Mouse (Mus musculus): ENCODE data around the gene Palm. TPM values are rescaled to one million over a fixed set of nuclear protein-coding genes. Genes with fewer than 3 reads are reported as not detected.
A peak's percentile ranks its signal among the peaks of the same experiment; 100 is the strongest.

The Palm gene
- total and polyA plus RNA-seq, 2 experiments from 2014 or later = 156 to 242 TPM

GRCm38 (mm10) chr10:79820277-79820676, 26.9 kb downstream of the Palm start:
- Histone ChIP-seq H3K9me3 (ENCODE audit: low read length) (no peaks in the 10 kb centered on the region), H3K4me3 (ENCODE audit: low read length) (no peak overlapping the region), H3K36me3 (ENCODE audit: insufficient read depth, low read length) (peaks cover 26% of the 10 kb centered on the region), H3K4me2 (ENCODE audit: low read depth, low read length) (no peak overlapping the region), H3K27me3 (ENCODE audit: insufficient read depth, low read length) (no peaks in the 10 kb centered on the region), H3K4me1 (ENCODE audit: insufficient read depth, low read length) (no peaks in the 10 kb centered on the region), H3K27ac (no peak overlapping the region), H3K9ac (replicated peaks; ENCODE audit: low read length) (no peak overlapping the region)
- WGBS = 89% methylated on average over 8 of the region's 8 CpGs
- DNase-seq (ENCODE audit: low spot score) (no peak), ATAC-seq (no peak)
- no peak for TF ChIP-seq CTCF (IDR thresholded peaks at IDR 0.05; ENCODE audit: low read depth)

DNA sequence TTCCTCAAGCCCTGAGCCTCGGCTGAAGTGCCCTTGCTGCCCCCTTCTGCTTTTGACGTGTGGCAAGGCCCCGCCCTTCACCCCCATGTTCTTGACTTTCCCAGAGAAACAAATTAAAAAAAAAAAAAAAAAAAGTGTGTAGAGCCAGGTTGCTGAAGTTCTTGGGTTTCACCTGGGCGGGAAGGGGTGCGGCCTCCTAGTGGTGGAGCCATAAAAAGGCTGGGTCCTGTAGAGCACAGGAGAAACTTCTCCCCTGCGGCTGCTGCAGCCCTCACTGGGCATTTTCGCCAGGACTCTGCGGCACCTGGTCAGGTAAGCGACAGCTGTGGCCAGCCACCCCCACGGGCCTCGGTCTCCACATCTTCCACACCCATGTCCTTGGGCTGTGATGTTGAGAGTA, 27.4 kb downstream of the Palm start, which contains the start of gene Misp:
Misp (plus strand) TSS at position 208 of the 400 bp plus-strand sequence.
- no peaks in the 10 kb centered on the region for H3K4me1 ChIP-seq (ENCODE audit: insufficient read depth, low read length)
- DNase-seq (ENCODE audit: low spot score) (no peak), ATAC-seq (no peak)
- H3K36me3 ChIP-seq (ENCODE audit: insufficient read depth, low read length) = peaks cover 21% of the 10 kb centered on the region; the same call in 1 of the 2 replicates
- no peak within 1 kb of the TSS for H3K4me2 ChIP-seq (ENCODE audit: low read depth, low read length)
- H3K9me3 ChIP-seq (ENCODE audit: low read length) = no peaks in the 10 kb centered on the region
- TF ChIP-seq CTCF (IDR thresholded peaks at IDR 0.05; ENCODE audit: low read depth) = peak; percentile 30
- no peak within 1 kb of the TSS for H3K27ac ChIP-seq
- H3K9ac ChIP-seq (replicated peaks; ENCODE audit: low read length) = no peak within 1 kb of the TSS
- no peaks in the 10 kb centered on the region for H3K27me3 ChIP-seq (ENCODE audit: insufficient read depth, low read length)
- WGBS = 73% methylated on average over 11 of the region's 11 CpGs
- no peak within 1 kb of the TSS for H3K4me3 ChIP-seq (ENCODE audit: low read length)

- DNase-seq (ENCODE audit: low spot score) (no peak), ATAC-seq (no peak)
- Histone ChIP-seq H3K4me3 (ENCODE audit: low read length) (no peak overlapping the region), H3K4me2 (ENCODE audit: low read depth, low read length) (no peak overlapping the region), H3K4me1 (ENCODE audit: insufficient read depth, low read length) (no peaks in the 10 kb centered on the region), H3K27ac (no peak overlapping the region), H3K36me3 (ENCODE audit: insufficient read depth, low read length) (peaks cover 15% of the 10 kb centered on the region; the same call in 1 of the 2 replicates), H3K9me3 (ENCODE audit: low read length) (no peaks in the 10 kb centered on the region), H3K9ac (replicated peaks; ENCODE audit: low read length) (no peak overlapping the region), H3K27me3 (ENCODE audit: insufficient read depth, low read length) (no peaks in the 10 kb centered on the region)
- 87% methylated on average over 12 of the region's 12 CpGs for WGBS
- no peak for TF ChIP-seq CTCF (IDR thresholded peaks at IDR 0.05; ENCODE audit: low read depth)
Observed at GRCm38 (mm10) chr10:79821731-79822130, 28.4 kb downstream of the Palm start.

- Histone ChIP-seq H3K27ac (no peak overlapping the region), H3K27me3 (ENCODE audit: insufficient read depth, low read length) (no peaks in the 10 kb centered on the region), H3K9ac (replicated peaks; ENCODE audit: low read length) (no peak overlapping the region), H3K4me1 (ENCODE audit: insufficient read depth, low read length) (no peaks in the 10 kb centered on the region), H3K36me3 (ENCODE audit: insufficient read depth, low read length) (peaks cover 15% of the 10 kb centered on the region; the same call in 1 of the 2 replicates), H3K9me3 (ENCODE audit: low read length) (no peaks in the 10 kb centered on the region), H3K4me2 (ENCODE audit: low read depth, low read length) (no peak overlapping the region), H3K4me3 (ENCODE audit: low read length) (no peak overlapping the region)
- no peak for TF ChIP-seq CTCF (IDR thresholded peaks at IDR 0.05; ENCODE audit: low read depth)
- ATAC-seq (no peak), DNase-seq (ENCODE audit: low spot score) (no peak)
- WGBS = 33% methylated on average over 17 of the region's 17 CpGs
Observed at GRCm38 (mm10) chr10:79822372-79822771, 29.0 kb downstream of the Palm start.

- 78% methylated on average over 6 of the region's 6 CpGs for WGBS
- no peak for TF ChIP-seq CTCF (IDR thresholded peaks at IDR 0.05; ENCODE audit: low read depth)
Observed at GRCm38 (mm10) chr10:79823011-79823410, 29.6 kb downstream of the Palm start.

DNA sequence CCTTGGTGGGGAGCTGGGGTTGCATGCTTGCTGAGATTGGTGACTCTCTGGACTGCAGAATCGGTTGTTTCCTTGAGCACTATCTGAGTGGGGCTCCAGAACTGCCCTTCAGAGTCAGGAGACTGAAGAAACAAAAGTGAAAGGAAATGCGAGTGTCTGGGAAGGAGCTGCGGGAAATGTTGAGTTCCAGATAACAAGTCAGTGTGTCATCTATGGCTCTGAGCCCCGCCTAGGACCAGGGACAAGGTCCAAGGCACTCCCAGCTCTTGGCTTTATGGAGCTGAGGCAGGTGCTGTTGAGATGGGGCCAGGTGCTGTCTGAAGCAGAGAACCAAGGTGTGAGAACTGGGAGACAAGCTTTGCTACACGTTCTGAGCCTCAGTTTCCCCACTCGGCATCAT, 31.0 kb downstream of the Palm start:
- H3K9me3 ChIP-seq (ENCODE audit: low read length) = no peaks in the 10 kb centered on the region
- WGBS = 70% methylated on average over 6 of the region's 6 CpGs
- H3K9ac ChIP-seq (replicated peaks; ENCODE audit: low read length) = no peak overlapping the region
- H3K4me2 ChIP-seq (ENCODE audit: low read depth, low read length) = no peak overlapping the region
- H3K4me3 ChIP-seq (ENCODE audit: low read length) = no peak overlapping the region
- no peaks in the 10 kb centered on the region for H3K4me1 ChIP-seq (ENCODE audit: insufficient read depth, low read length)
- TF ChIP-seq CTCF (IDR thresholded peaks at IDR 0.05; ENCODE audit: low read depth) = no peak
- peaks cover 9% of the 10 kb centered on the region; the same call in 1 of the 2 replicates for H3K36me3 ChIP-seq (ENCODE audit: insufficient read depth, low read length)
- ATAC-seq (no peak), DNase-seq (ENCODE audit: low spot score) (no peak)
- no peaks in the 10 kb centered on the region for H3K27me3 ChIP-seq (ENCODE audit: insufficient read depth, low read length)
- H3K27ac ChIP-seq = no peak overlapping the region

More at GRCm38 (mm10) chr10:79823011-79823410, 29.6 kb downstream of the Palm start:
- Histone ChIP-seq H3K27ac (no peak overlapping the region), H3K4me1 (ENCODE audit: insufficient read depth, low read length) (no peaks in the 10 kb centered on the region), H3K27me3 (ENCODE audit: insufficient read depth, low read length) (no peaks in the 10 kb centered on the region), H3K9ac (replicated peaks; ENCODE audit: low read length) (no peak overlapping the region), H3K4me3 (ENCODE audit: low read length) (no peak overlapping the region), H3K4me2 (ENCODE audit: low read depth, low read length) (no peak overlapping the region), H3K36me3 (ENCODE audit: insufficient read depth, low read length) (peaks cover 14% of the 10 kb centered on the region; the same call in 1 of the 2 replicates), H3K9me3 (ENCODE audit: low read length) (no peaks in the 10 kb centered on the region)
- ATAC-seq = no peak
- no peak for DNase-seq (ENCODE audit: low spot score)

- no peaks in the 10 kb centered on the region for H3K27me3 ChIP-seq (ENCODE audit: insufficient read depth, low read length)
- ATAC-seq (no peak), DNase-seq (ENCODE audit: low spot score) (no peak)
- H3K27ac ChIP-seq = no peak overlapping the region
- H3K4me2 ChIP-seq (ENCODE audit: low read depth, low read length) = no peak overlapping the region
- H3K9me3 ChIP-seq (ENCODE audit: low read length) = no peaks in the 10 kb centered on the region
- no peak for TF ChIP-seq CTCF (IDR thresholded peaks at IDR 0.05; ENCODE audit: low read depth)
- H3K4me1 ChIP-seq (ENCODE audit: insufficient read depth, low read length) = no peaks in the 10 kb centered on the region
- 81% methylated on average over 3 of the region's 3 CpGs for WGBS
- H3K4me3 ChIP-seq (ENCODE audit: low read length) = no peak overlapping the region
- H3K9ac ChIP-seq (replicated peaks; ENCODE audit: low read length) = no peak overlapping the region
- no peaks in the 10 kb centered on the region for H3K36me3 ChIP-seq (ENCODE audit: insufficient read depth, low read length)
Observed at GRCm38 (mm10) chr10:79831583-79831982, 38.2 kb downstream of the Palm start.
